In the genomic region with DNA sequence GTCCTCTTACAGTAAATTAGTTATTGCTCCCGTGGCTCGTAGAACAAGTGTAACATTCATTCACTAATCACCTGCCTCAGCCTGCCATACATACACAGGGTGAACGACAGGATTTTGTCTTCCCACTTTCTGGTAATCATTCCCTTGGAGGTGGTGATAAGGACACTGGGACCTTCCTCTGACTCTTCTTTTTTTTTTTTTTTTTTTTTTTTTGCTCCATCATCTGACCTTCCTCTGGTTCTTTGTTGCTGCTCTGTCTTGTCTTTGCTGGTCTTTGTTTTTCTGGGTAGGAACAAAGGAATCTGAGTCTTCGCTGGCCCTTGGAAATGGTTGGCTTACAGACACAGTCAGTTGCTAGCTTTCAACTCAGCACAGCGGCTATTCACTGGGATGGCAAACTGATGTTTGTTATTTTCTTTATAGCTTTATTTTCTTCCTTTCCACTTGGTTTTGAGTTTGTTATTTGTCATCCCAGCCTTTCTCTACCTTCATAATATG, we compare ENCODE assay signal across 12 mouse cellular contexts.
"Had no signal": no experiment of that assay in that cellular context is flagged by ENCODE, and none has a peak within 500 bp of the region (broad histone marks: within the 10 kb centered on the region; RNA-seq: fewer than 3 reads in every experiment).

No protein-coding gene starts in this region.

- DNase-seq: kidney, postnatal 14 days; lung, adult 2 months; lung, postnatal 36 days; midbrain, embryonic 14.5 days; right cerebral cortex, postnatal 14 days; thymus, postnatal 4 days had no signal

- H3K27me3 ChIP-seq: liver, embryonic 15.5 days; neural tube, embryonic 13.5 days; stomach, embryonic 15.5 days had no signal

- H3K9ac ChIP-seq: liver, embryonic 15.5 days; neural tube, embryonic 13.5 days; stomach, embryonic 15.5 days had no signal

- H3K9me3 ChIP-seq: limb, embryonic 10.5 days; liver, embryonic 15.5 days; neural tube, embryonic 13.5 days; stomach, embryonic 15.5 days had no signal

- ATAC-seq: lung, postnatal 0 days had no signal

- H3K4me2 ChIP-seq: liver, embryonic 11.5 days; liver, embryonic 15.5 days; neural tube, embryonic 13.5 days; stomach, embryonic 15.5 days had no signal

- H3K4me3 ChIP-seq: limb, embryonic 10.5 days; liver, embryonic 15.5 days; neural tube, embryonic 13.5 days; stomach, embryonic 15.5 days had no signal

- H3K36me3 ChIP-seq: limb, embryonic 10.5 days; liver, embryonic 15.5 days; neural tube, embryonic 13.5 days; stomach, embryonic 15.5 days had no signal

- H3K27ac ChIP-seq: limb, embryonic 10.5 days; liver, embryonic 15.5 days; neural tube, embryonic 13.5 days; stomach, embryonic 15.5 days had no signal
